Mouse (Mus musculus): Measurements from ENCODE around the gene Tiam2.

Tiam2 gene

DNA sequence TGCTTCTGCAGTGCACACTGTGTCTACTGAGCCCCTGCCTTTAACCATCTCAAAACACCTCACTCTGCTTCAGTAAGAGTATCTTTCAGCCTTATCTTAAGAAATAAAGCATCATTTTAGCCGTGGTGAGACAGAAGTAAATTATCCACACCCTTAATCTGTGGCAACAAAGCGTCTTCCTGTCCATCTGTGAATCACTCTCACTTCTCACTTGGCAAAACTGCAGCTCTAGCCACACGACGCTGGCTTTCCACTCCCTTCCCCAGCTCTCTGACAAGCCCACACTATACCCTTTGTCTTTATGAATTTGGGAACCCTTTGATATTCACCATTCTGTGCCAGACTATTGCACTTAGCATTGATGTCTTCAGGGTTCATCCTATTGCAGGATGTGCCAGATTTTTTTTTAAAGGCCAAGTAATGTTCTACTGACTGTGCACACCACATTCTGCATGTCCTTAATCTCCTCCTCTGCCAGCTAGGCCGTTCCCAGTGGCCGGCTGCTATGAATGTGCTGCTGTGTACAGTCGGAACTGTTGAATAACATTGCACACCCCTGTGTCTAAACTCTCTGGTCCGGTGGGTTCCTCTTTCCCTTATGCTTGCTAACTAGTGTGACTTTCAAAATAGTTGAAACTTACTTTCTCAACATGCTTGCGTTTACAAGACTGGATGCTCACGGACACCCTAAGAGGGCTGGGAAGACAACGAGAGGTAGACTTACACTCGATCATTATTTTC is 126.4 kb downstream of the Tiam2 start:
- no peak for DNase-seq (ENCODE audit: low spot score)

DNA sequence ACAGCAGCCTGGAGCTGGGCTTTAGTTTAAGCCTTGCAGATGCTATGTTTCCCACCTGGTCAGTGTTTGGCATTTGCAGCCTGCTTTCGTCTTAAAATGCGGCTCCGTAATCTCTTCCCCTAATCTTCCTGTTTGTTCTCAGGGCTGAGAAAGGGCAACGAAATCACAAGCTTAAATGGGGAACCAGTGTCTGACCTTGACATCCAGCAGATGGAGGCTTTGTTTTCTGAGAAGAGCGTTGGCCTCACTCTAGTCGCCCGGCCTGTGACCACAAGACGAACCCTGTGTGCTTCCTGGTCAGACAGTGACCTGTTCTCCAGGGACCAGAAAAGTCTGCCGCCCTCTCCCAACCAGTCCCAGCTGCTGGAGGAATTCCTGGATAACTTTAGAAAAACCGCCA is 127.6 kb downstream of the Tiam2 start:
- peak; percentile 22 for DNase-seq (ENCODE audit: low spot score)

DNA sequence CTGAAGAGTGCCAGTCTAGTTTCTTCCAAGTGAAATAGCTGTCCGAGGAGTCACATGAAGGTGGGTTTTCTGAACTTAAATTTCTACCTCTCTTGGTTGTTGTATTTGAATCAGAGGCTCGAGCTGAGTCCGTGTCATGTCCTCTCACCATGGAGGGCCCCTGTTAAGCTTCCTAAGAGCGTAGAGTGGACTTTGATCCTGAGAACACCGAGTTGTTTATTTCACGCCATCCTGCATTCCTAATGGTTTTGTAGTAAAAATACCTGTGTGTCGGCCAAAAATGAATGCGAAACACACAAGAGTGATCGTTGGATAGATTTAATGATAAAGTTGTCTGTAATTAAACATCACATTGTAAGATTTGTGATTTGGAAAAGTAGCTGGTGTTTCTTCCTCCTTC is 128.5 kb downstream of the Tiam2 start:
- no peak for DNase-seq (ENCODE audit: low spot score)

GRCm38 (mm10) chr17:3457914-3458681 is 131.7 kb downstream of the Tiam2 start:
- DNase-seq (ENCODE audit: low spot score), result no peak

GRCm38 (mm10) chr17:3465861-3466260 is 139.5 kb downstream of the Tiam2 start:
- no peak for DNase-seq (ENCODE audit: low spot score)

DNA sequence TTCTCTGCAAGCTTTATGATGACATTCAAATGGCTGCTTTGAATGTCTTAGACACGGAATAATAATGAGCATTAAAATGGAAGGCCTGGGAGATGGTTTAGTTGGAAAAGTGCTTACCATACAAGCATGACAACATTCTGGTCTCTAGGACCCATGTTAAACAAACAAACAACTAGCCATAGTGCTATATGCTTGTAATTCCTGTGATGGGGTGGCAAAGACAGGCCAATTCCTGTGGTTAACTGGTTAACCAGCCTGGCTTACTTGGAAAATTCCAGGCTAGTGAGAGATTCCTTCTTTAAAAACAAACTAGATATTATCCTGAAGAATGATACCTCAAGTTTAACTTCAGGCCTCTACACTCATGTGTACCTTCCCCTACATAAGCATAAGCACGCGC is 140.3 kb downstream of the Tiam2 start:
- DNase-seq (ENCODE audit: low spot score), result no peak

DNA sequence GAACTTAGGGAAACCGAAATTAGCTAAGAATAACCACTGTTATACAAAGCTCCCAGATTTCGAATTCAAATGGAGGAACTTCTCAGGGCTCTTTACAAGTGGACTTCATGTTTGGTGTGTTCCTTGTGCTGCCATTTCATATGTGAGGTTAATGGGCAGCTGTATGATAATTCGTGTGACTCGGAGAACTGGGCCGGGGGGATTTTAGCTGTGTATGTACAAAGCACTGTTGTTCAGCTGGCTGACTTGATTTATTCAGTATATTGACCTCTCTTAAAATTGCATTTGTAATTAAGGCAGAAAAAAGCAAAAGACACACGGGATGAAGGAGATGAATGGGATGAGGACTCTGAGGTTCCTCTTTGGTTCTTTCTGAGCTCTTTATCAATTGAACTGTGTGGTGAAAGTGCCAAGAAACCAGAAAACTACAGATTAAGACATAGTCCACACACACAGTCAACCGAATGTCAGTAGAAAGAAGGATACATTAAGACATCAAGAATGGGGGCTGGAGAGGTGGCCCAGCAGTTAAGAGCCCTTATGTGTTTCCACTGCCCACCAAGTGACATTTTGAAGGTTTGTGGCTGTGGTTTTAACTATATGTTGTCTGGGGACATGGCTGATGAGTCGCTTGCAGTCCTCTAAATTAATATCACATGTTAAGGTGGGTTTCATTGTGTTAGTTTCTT is 141.4 kb downstream of the Tiam2 start:
- DNase-seq (ENCODE audit: low spot score), result no peak

GRCm38 (mm10) chr17:3472018-3472417 is 145.6 kb downstream of the Tiam2 start:
- no peak for DNase-seq (ENCODE audit: low spot score)

DNA sequence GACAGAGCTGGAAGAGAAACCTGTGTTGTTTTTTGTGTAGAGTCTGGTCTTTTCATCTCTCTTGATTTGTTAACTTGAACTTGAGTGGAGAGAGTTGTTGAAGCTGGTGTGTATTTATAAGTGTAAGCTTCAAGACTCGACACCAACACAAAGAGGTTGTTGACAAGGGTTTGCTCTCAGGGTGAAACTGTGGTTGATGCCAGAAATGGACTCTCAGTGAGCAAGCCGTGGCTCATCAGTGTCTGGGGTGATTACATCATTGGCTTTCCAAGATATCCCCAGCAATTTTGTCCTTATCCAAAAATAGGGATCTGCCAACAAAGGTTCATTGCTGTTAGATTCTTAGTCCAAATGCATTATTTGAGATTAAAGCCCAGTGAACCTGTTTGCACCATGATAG is 150.2 kb downstream of the Tiam2 start:
- no peak for DNase-seq (ENCODE audit: low spot score)

DNA sequence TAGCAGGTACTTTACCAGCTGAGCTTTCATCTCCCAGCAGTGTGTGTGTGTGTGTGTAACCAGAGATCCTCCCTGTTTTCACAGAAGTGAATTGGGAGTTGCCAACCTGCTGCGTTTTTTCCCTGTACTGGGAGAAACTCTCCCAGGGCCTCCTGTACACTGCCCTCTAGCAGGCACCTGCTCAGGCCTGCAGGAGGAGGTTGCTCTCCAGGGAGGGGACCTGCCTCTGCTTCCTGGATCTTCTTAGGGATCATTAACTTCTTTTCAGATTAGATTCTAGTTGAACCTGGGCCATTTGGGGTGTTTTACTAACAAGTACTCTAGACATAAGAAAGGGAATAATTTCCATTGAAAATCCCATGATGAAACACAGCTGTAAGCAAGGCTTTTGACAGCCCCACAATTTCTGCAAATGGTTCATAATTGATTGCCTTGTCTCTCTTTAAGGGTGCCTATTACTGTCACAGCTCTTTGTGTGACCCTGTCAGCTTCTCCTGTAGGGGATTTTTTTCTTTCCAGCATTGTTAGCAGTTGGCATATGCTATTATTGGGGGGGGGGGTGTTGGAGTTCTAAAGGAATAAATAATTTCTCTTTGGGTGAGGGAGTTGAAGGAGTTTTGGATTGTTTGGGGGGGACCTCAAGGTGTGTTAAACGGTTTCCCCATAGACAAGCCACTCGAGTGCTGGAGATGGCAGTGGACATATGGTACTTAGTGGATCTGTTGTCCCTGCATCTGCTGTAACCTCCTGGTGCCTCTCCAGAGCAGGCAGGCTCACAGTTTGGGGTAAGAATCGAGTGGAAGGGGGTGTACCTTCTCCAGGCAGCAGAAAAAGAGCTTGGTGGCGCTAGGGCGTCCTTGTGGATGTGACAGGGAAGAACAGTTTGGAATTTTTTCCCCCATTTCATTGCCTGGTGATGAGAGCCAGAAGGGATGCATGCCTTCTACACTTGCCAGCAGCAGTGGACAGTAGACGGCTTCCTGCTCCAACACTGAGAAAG is 155.5 kb downstream of the Tiam2 start:
- DNase-seq (ENCODE audit: low spot score), result no peak

GRCm38 (mm10) chr17:3483091-3483490 is 156.7 kb downstream of the Tiam2 start:
- DNase-seq (ENCODE audit: low spot score), result no peak

GRCm38 (mm10) chr17:3485851-3486250 is 159.5 kb downstream of the Tiam2 start:
- no peak for DNase-seq (ENCODE audit: low spot score)

DNA sequence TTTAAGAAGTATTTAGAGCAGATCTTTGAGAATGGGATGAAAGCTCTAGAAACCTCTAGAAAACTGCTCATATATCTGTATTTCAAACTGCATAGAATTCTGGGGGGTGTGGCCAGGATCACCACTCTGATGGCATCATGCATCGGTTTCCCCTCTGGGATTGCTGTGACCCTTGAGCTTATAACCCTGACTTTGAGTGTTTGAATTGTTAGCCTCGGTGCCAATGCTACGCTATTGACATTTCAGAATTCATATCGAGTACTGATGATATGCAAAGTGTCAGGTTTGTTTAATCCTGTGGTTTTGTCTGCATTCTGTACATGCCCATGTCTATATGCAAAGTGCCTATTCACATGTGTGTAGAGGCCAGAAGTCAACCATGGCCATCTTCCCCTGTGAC is 160.8 kb downstream of the Tiam2 start:
- no peak for DNase-seq (ENCODE audit: low spot score)

DNA sequence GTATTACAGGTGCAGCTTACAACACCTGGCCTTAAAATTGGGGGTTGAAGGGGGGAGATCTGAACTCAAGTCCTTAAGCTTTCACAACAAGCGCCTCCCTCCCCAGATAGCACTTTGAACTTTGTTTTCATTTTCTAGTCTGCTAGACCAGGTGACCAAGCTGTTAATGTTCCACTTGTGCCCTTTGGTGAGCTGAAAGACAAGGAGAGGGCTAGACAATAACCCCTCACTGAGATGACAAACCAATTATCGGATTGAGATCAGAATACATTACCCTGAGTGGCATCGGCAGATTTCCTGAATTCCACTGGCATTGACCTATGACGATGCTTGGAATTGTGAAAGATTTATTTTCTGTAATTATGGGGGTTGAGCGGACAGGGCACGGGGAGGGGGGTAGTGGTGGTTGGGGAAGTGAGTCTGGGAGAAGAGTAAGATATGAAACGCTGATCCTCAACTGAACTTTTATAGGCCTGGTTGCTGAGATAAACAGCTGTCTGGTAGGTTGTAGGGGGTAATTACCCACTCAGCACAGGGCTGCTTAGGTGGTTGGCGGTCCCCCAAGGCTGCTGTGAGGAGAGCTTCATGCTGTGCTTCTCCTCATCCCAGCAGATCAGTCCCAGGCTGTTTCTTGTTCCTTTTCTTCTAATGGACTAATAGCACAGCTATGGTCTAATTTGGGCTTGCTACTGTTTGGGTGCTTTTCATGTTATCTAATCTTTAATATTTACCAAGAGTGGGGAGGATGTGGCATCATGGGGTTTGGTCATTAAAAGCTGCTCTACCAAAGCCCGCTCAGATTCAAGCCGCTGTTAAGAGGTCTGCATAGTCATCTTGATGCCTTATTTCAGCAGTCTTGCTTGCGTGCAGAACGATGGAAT is 161.6 kb downstream of the Tiam2 start:
- DNase-seq (ENCODE audit: low spot score), result peak; percentile 23

DNA sequence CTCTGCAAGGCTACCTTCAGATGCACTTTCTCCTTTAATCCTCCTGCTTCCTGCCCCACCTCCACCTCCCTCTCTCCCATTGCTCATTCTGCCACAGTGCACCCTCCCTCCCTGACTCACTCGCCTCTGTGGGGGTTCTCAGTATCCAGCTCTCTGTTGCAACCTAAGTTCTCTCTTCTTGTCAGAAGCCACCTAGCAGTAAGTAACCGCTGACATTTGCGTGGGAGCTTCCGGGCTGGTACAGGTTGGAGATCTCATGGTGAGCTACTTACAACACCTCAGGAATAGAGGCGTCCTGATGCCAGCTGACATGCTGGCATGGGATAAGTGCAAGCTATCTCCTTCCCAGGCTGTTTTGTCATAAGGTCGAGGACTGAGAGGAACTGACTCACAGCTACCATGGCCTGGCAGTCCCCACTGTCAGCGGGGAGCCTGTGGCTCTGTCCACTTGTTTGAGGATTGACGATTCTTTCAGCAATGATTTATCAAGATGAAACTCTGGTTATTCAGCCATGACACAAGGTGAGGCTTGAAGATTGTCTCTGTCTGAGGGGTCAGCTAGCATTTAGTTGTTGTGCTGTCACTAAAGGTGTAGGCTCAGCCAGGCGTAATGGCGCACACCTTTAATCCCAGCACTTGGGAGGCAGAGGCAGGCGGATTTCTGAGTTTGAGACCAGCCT is 164.0 kb downstream of the Tiam2 start:
- DNase-seq (ENCODE audit: low spot score), result no peak

DNA sequence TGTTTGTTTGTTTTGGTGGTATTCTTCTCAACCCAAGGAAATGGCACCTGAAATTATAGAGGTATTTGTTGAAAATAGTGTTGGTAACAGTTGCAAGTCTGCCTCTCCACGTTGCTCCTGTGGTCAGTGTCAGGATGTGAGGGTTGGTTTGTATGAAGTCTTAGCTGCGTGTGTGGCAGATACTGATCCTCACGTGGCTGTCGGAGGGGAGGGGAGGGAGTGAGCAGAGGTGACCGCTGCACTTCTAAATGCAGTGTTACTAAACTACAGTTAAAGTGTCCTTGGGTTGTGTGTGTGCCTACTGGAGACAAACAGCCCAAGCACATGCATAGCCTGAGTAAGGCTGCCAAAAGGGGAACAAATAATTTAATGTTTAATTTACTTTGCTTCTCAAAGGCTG is 164.7 kb downstream of the Tiam2 start:
- DNase-seq (ENCODE audit: low spot score), result no peak

DNA sequence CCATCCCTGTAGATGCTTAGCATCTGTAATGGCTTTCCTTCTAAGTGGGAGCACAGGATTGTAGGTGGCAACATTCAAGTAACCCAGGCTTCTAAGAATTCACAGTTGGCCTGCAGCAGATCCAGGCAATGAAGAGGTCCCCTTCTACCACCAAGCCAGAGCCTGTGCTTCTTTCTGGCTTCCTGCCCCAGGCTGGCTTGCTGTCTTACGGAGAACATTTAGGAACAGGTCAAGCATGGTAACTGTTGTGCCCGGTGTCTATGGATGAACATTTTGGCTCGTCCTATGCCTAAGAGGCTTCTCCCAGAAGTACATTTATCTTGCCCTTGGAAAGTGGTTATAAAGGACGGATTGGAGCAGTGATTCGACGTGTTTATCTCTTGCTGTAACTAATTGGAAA is 165.3 kb downstream of the Tiam2 start:
- DNase-seq (ENCODE audit: low spot score), result no peak

DNA sequence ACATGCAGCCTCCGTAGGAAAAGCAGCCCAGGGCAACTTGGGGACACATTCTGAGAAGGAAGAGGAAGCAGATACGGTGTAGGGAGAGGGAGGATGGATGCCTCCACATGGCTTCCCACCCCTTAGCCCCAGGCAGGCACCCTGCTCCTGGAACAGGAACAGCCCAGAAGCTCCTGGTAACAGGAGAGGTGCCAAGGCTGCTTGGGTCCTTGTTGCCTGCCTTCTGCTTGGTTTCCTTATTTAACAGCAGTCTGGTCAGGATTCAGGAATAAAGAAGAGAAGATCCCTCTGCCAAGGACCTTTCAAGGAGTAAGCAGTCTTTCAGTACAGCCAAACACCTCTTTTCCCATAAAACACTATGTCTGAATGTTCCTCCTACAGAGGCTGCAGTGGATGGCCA is 169.2 kb downstream of the Tiam2 start:
- no peak for DNase-seq (ENCODE audit: low spot score)

- no peak for DNase-seq (ENCODE audit: low spot score)
Observed at GRCm38 (mm10) chr17:3496080-3496479, 169.7 kb downstream of the Tiam2 start.

GRCm38 (mm10) chr17:3498086-3498485 is 171.7 kb downstream of the Tiam2 start:
- peak; percentile 72 for DNase-seq (ENCODE audit: low spot score)

Measured in retina, embryonic 14.5 days (tissue).